Mouse (Mus musculus) erythroid progenitor cell, adult 5-6 weeks (primary cell): ENCODE measurements around the gene Dennd2a. TPM values are rescaled to one million over a fixed set of nuclear protein-coding genes. Genes with fewer than 3 reads are reported as not detected.

Experiments
- ATAC-seq: replicated peaks from 2 replicates; pipeline ENCODE4 v1.8.0; 2016; ENCODE audit warnings: moderate number of reproducible peaks, mild to moderate bottlenecking, moderate TSS enrichment, inconsistent platforms; ENCODE audit not compliant: poor library complexity, low FRiP score, severe bottlenecking
- total RNA-seq, 2 experiments: library from RNA; stranded (forward) in 1 of 2; stranded (reverse) in 1 of 2; fragments of 150-400 nt in 1 of 2; fragments of 186-747, 209-891 nt in 1 of 2; gene quantifications; 2 replicates each; pipeline versions ENCODE4 v1.2.3 to v1.2.4; 2015 to 2017; ENCODE audit warnings: low replicate concordance in 2 of 2

Gene Dennd2a
- total RNA-seq, 2 experiments from 2014 or later: 0.53 to 1.3 TPM

- no peak for ATAC-seq
These were observed 30.9 kb downstream of the Dennd2a start for GRCm38 (mm10) chr6:39526797-39527196.

- no peak for ATAC-seq
These were observed 34.5 kb downstream of the Dennd2a start for GRCm38 (mm10) chr6:39523161-39523560.

DNA sequence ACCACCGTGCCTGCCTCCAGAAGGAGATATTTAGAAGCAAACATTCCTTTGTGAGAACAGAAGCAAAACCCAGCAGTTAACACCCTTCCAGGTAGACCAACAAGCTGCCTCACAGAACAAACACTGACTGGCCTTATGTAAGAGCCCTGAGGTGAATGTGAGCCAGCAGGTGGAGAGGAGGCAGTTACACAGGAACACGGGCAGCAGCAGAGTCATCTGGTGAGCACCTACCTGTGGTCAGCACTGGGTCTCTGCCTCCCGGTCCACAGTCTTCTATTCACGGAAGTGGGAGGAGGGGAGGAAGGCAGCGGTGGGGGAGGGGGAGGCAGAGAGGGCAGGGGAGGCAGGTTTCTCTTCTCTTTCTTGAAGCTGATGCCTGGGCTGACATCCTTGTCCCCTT is 35.2 kb downstream of the Dennd2a start:
- no peak for ATAC-seq

- no peak for ATAC-seq
These were observed 41.9 kb downstream of the Dennd2a start for GRCm38 (mm10) chr6:39515739-39516131.

DNA sequence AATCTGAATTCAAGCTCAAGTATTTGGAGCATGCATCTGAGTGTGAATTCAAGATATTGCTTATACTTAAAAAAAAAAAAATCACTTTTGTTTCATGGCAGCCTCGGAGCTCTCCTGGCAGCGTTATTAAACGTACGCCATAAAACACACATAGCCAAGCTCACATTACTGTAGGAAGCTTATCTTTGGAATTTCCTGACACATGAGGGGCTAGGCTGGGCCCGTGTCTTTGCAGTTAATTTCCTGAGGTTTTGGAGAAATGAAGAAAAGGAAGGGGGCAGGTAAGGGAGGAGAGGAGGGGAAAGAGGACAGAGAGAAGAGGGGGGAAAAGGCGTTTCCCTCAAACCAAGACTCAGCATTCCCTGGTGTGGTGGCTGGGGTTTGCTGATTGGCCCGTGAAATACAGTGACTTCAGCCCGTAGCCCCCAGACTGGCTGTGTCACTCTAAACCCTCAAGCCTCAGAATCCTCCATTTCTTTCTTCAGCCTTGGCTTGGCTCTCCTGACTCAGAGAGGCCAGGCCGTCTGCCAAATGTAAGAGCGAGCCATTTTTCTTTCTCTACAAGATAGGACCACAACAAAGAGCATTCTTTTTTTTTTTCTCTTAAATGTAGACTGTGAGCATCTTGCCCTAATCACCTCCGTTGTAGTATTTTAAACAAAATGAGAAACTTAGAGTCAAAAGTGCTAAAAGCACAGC is 42.5 kb downstream of the Dennd2a start:
- no peak for ATAC-seq

- no peak for ATAC-seq
These were observed 54.2 kb downstream of the Dennd2a start for GRCm38 (mm10) chr6:39503476-39503875.

- no peak for ATAC-seq
These were observed 60.5 kb downstream of the Dennd2a start for GRCm38 (mm10) chr6:39497165-39497564.

DNA sequence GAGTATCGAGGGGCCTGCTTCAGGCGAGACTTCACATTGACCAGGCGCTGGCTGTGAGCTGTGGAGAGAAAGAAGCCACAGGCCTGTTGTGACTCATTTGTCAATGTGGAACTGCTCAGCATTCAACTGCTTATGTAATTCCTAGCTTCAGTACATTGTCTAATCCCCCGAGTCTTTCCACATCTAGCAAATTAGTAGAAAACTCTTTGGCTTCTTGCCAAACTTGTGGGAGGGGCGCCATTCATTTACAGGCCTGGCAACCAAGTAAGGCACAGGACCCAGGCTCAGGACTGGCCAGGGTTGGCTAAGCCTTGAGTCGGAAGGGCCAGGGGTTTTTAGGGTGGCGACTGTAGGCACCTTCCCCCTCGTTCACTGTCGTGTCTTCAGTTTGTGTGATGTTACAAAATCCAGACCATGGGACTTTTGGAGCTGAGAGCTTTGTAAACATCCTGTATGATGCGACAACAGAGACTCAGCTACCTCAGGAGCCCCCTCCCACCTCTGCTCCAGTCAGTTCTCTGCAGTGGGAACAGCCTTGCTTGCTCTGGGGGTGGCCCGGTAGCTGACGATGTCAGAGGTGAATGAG is 64.4 kb downstream of the Dennd2a start:
- ATAC-seq: no peak

DNA sequence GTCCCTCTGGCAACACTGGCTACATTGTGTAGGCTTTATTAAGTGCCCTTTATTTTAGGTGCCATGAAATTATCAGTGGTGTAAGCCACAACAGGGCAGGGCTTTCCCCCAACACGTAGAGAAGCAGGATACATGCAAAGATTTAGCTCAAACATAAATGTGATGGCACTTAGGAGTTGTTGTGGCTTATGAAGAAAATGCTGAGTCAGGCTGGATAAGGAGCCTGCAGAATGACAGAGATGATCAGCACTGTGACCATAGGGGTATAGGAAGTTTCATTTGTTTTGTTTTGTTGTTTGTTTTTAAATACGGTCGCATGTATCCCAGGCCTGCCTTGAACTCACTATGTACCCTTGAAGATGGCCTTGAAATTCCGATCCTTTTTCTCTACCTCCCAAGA is 65.5 kb downstream of the Dennd2a start:
- no peak for ATAC-seq

- ATAC-seq: no peak
These were observed 66.5 kb downstream of the Dennd2a start for GRCm38 (mm10) chr6:39491203-39491602.

- no peak for ATAC-seq
These were observed 69.4 kb downstream of the Dennd2a start for GRCm38 (mm10) chr6:39488292-39488691.

- ATAC-seq: no peak
These were observed 74.0 kb downstream of the Dennd2a start for GRCm38 (mm10) chr6:39483656-39484055.

DNA sequence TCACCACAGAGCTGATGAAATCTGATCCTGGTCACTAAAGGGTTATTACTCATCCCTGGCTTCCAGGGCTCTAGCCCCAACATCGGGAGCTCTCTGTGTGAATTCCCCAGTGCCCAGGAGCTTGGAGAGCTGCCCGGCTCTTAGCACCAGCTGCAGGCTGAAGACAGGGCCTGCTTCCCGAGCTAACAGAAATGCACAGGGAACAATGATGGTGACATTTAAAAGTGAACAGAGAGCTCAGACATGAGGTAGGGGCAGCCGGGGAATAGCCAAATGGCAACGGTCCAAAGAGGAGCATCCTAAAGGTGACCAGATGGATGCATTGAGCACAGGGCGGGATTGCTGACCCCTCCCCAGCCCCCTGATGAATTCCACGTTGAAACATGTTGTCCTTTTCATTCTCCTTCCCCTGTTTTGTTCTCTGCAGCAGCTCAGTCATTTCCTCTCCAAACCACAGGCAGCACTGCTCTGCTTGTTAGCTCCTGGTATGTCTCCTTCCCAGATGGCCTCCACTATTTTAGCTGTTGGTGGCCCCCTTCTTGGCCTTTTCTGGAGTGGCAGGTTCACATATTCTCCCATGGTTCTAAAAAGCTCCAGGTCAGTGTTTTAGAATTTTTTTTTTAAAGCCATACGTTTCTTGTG is 79.0 kb downstream of the Dennd2a start:
- ATAC-seq: no peak

- ATAC-seq: no peak
These were observed 81.0 kb downstream of the Dennd2a start for GRCm38 (mm10) chr6:39476617-39477016.

DNA sequence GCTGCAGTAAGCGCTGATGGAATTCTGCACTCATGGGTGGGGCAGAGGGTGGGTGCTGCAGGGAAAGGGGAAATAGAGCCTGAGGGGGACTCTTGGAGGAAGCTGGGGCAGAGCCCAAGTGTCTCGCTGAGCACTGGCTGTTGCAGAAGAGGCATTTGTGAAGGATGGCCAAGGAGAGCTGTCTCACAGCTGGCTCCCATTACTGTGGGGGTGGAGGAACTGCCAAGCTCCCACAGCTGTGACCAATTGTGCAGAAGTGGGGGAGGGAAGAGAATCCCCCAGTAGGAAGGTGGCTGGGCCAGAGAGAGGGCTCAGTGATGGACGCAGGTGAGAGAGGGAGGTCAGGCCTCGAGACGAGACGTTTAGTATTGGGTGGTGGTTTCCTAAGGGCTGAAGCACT is 83.2 kb downstream of the Dennd2a start:
- no peak; the same call in 1 of the 2 replicates for ATAC-seq

- no peak for ATAC-seq
These were observed 84.8 kb downstream of the Dennd2a start for GRCm38 (mm10) chr6:39472837-39473236.

DNA sequence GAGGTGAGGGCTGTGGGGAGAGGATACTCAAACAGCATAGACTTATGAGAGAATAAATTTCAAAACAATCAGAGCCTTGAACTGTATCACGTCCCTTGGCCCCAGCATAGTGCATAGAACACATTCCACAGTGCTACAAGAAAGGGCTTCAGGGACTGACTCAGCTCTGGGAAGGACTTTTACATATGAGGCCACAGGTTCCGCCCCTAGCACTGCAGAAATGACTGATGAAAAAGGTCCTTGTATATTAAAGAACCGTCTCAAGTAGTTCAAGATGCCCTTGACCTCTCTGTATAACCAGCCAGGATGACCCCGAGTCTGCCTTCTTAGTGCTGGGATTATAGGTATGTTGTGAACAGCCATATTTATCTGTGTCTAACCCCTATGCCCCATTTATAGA is 85.4 kb downstream of the Dennd2a start:
- no peak for ATAC-seq

DNA sequence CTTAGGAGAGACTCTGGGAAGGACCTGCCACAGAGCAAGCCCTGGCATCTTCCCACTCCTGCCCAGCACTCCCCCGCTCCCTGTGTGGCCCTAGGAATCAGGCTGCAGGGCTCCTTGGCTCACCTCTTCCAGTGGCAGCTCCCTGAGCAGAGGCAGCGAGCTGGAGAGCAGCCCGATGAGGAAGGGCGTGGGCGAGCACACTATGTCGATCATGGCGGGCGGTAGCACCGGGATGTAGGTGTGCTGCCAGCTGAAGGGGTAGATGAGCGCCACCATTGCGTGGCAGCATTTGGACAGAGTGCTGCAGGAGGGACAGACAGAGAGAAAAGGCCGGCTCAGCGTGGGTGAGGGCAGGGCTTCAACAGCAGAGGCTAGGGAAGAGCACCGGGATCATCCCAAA is 87.6 kb downstream of the Dennd2a start:
- no peak for ATAC-seq

GRCm38 (mm10) chr6:39469427-39469826 is 88.2 kb downstream of the Dennd2a start:
- no peak for ATAC-seq

GRCm38 (mm10) chr6:39462621-39463538 is 94.8 kb downstream of the Dennd2a start:
- ATAC-seq: peak; percentile 90
